Mouse (Mus musculus) liver, embryonic 11.5 days (tissue): ENCODE measurements at regions not wholly inside any gene's neighbourhood (a gene's known extent, or its start where the extent isn't known, plus 50 kb on each side); places are given as distances from the start of the nearest gene placed in this dataset.

Experiments
- ATAC-seq: fragments of 200-750 bp; cut with Nextera tagmentation; replicated peaks from 2 replicates; pipeline ENCODE4 v1.8.0; 2017; ENCODE audit warnings: moderate number of reproducible peaks, mild to moderate bottlenecking, moderate TSS enrichment, moderate library complexity; ENCODE audit not compliant: low FRiP score
- DNase-seq: peaks from one replicate; pipeline ENCODE4 v3.0.0-alpha.2; 2017; ENCODE audit warnings: low spot score
- H3K27ac ChIP-seq: fragments of 300-500 bp; sonication (generic); 2 replicates; pipeline ENCODE4 v1.5.1; 2014; ENCODE audit warnings: mild to moderate bottlenecking, low read depth, low read length, control low read depth
- H3K27me3 ChIP-seq: fragments of 300-500 bp; sonication (generic); replicated peaks from 2 replicates; pipeline ENCODE4 v1.6.1; 2014; ENCODE audit warnings: low read length, mixed read lengths; ENCODE audit not compliant: control insufficient read depth, insufficient read depth
- H3K36me3 ChIP-seq: fragments of 300-500 bp; sonication (generic); 2 replicates; pipeline ENCODE4 v1.6.1; 2014; ENCODE audit warnings: mild to moderate bottlenecking, low read length, moderate library complexity, mixed read lengths; ENCODE audit not compliant: control insufficient read depth, insufficient read depth
- H3K4me1 ChIP-seq: fragments of 300-500 bp; sonication (generic); replicated peaks from 2 replicates; pipeline ENCODE4 v1.6.1; 2014; ENCODE audit warnings: low read length, mixed read lengths; ENCODE audit not compliant: control insufficient read depth, insufficient read depth
- H3K4me2 ChIP-seq: fragments of 300-500 bp; sonication (generic); 2 replicates; pipeline ENCODE4 v1.6.1; 2014; ENCODE audit warnings: mild to moderate bottlenecking, control low read depth, moderate library complexity
- H3K4me3 ChIP-seq: fragments of 300-500 bp; sonication (generic); 2 replicates; pipeline ENCODE4 v1.5.1; 2014; ENCODE audit warnings: low read depth, low read length, control low read depth
- H3K9ac ChIP-seq: fragments of 300-500 bp; sonication (generic); 2 replicates; pipeline ENCODE4 v1.6.1; 2014; ENCODE audit warnings: low read depth, low read length, control low read depth
- H3K9me3 ChIP-seq: fragments of 300-500 bp; sonication (generic); 2 replicates; pipeline ENCODE4 v1.6.1; 2016; ENCODE audit warnings: low read length, inconsistent platforms, mixed read lengths; ENCODE audit not compliant: control insufficient read depth
- WGBS: fragments of 180-500 bp; shearing (Covaris S2); extraction: QIAGEN DNeasy Blood & Tissue Kit; methylation state at CpG from one replicate; pipeline ENCODE4 v1.1.7; 2014; 5-methylcytosine and 5-hydroxymethylcytosine counted together

DNA sequence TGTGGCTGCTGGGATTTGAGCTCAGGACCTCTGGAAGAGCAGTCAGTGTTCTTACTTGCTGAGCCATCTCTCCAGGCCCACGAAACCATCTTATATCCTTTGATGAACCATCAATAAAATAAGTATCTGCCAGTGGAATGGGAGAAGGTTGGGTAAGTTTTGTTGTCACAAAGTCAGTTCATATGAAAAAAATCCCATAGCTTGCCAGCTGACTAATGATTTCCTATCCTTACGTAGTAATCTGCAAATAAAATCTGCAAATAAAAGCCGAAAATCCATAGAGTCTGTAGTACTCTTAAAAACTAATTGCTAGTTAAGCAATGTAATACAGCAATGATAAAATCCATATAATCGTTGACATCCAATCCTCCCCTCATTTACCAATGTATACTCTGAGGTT is 50.8 kb upstream of the B3galnt1 start:
- Histone ChIP-seq H3K36me3 (no peaks in the 10 kb centered on the region), H3K4me2 (no peak overlapping the region), H3K27me3 (no peaks in the 10 kb centered on the region), H3K9me3 (no peaks in the 10 kb centered on the region), H3K4me3 (no peak overlapping the region), H3K9ac (no peak overlapping the region), H3K27ac (no peak overlapping the region), H3K4me1 (no peaks in the 10 kb centered on the region)
- WGBS: 86% methylated on average over 4 of the region's 4 CpGs
- ATAC-seq (no peak), DNase-seq (no peak)
